Mouse (Mus musculus) kidney, postnatal 0 days (tissue): Measurements from ENCODE around the gene 2410004B18Rik. TPM values are rescaled to one million over a fixed set of nuclear protein-coding genes. Genes with fewer than 3 reads are reported as not detected.

Experiments used
- ATAC-seq: fragments of 200-750 bp; cut with Nextera tagmentation; replicated peaks from 2 replicates; pipeline ENCODE4 v1.8.0; 2017; ENCODE audit warnings: low read depth, moderate number of reproducible peaks, moderate TSS enrichment, moderate library complexity; ENCODE audit not compliant: low FRiP score
- DNase-seq: peaks from one replicate; pipeline ENCODE4 v3.0.0-alpha.2; 2016; ENCODE audit warnings: low spot score
- H3K27ac ChIP-seq: fragments of 300-500 bp; sonication (generic); 2 replicates; pipeline ENCODE4 v1.5.1; 2014; ENCODE audit warnings: mild to moderate bottlenecking
- H3K27me3 ChIP-seq: fragments of 300-500 bp; sonication (generic); 2 replicates; pipeline ENCODE4 v1.6.1; 2014; ENCODE audit warnings: low read length, mixed read lengths; ENCODE audit not compliant: insufficient read depth
- H3K36me3 ChIP-seq: fragments of 300-500 bp; sonication (generic); 2 replicates; pipeline ENCODE4 v1.6.1; 2014; ENCODE audit warnings: low read length, mixed read lengths; ENCODE audit not compliant: insufficient read depth
- H3K4me1 ChIP-seq: fragments of 300-500 bp; sonication (generic); replicated peaks from 2 replicates; pipeline ENCODE4 v1.6.1; 2014; ENCODE audit warnings: antibody characterized with exemption, low read length, mixed read lengths; ENCODE audit not compliant: insufficient read depth
- H3K4me2 ChIP-seq: fragments of 300-500 bp; sonication (generic); 2 replicates; pipeline ENCODE4 v1.6.1; 2014; ENCODE audit warnings: mild to moderate bottlenecking, low read length, moderate library complexity, mixed read lengths
- H3K4me3 ChIP-seq: fragments of 300-500 bp; sonication (generic); replicated peaks from 2 replicates; pipeline ENCODE4 v1.5.1; 2014; ENCODE audit warnings: low read depth, low read length
- H3K9ac ChIP-seq: fragments of 300-500 bp; sonication (generic); 2 replicates; pipeline ENCODE4 v1.6.1; 2014; ENCODE audit warnings: low read depth, low read length
- H3K9me3 ChIP-seq: fragments of 300-500 bp; sonication (generic); replicated peaks from 2 replicates; pipeline ENCODE4 v1.6.1; 2016; ENCODE audit warnings: low read length, inconsistent platforms, mixed read lengths
- CTCF ChIP-seq: IDR thresholded peaks from 2 replicates; pipeline ENCODE4 v1.5.1; 2016; ENCODE audit warnings: antibody characterized with exemption, low read depth, mild to moderate bottlenecking, moderate library complexity
- WGBS: fragments of 180-500 bp; shearing (Covaris S2); extraction: QIAGEN DNeasy Blood & Tissue Kit; methylation state at CpG from one replicate; pipeline ENCODE4 v1.1.7; 2014; 5-methylcytosine and 5-hydroxymethylcytosine counted together
- polyA plus RNA-seq: library from polyadenylated mRNA; unstranded; fragments of >200 nt; fragmentation: Nextera tagmentation; extraction: Ambion mirVana; gene quantifications from 2 replicates; pipeline ENCODE4 v1.2.1, GENCODE M21; 2015

The 2410004B18Rik gene
- polyA plus RNA-seq = 43.1 and 48.2 TPM in 2 replicates

DNA sequence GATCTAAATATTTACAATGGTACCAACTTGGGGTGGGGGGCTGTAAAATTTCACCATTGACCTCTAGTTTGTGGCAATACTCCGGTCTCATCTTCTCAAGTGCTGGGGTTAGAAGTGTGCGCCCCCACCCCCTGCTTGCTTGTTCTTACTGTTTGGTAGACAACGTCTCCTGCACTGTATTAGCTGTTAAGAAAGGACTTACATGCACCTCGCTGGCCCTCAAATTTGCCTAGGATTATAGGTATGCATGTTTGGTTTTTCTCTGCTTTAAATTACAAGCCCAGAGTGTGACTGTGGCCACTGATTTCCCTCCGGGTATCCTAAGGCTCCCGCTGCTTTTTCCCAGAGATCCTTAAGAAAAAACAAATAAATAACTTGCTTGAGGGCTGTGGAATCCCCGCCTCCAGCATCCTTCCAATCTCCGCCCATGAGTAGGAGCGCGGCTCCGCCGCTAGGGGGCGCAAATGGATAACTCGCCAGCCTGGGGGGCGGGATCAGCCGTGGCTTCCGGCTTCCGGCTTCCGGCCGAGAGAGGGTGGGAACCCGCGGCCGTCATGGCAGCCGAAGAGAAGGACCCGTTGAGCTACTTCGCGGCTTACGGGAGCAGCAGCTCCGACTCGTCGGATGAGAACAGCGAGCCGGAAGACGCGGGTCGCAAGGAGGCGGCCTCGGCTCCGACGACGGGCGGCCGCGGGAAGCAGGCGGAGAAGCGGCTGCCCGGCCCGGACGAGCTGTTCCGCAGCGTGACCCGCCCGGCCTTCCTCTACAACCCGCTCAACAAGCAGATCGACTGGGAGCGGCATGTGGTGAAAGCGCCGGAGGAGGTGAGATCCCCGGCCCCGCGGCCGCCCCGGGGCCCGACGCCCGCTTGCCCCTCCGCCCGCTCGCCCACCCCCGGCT lies at the start of gene 2410004B18Rik:
2410004B18Rik (plus strand) TSS at position 510 of the 900 bp plus-strand sequence.
- Histone ChIP-seq H3K4me3 (peak within 1 kb of the TSS; percentile 99), H3K27me3 (no peaks in the 10 kb centered on the region), H3K4me1 (peaks cover 16% of the 10 kb centered on the region; the same call in 1 of the 2 replicates), H3K9me3 (no peaks in the 10 kb centered on the region), H3K36me3 (peaks cover 12% of the 10 kb centered on the region; the same call in 1 of the 2 replicates), H3K9ac (peak within 1 kb of the TSS; percentile 92), H3K27ac (peak within 1 kb of the TSS; percentile 78), H3K4me2 (peak within 1 kb of the TSS; percentile 83)
- ATAC-seq (peak; percentile 92), DNase-seq (peak; percentile 96)
- WGBS = 2% methylated on average over 43 of the region's 70 CpGs
- peak; percentile 98 for TF ChIP-seq CTCF

DNA sequence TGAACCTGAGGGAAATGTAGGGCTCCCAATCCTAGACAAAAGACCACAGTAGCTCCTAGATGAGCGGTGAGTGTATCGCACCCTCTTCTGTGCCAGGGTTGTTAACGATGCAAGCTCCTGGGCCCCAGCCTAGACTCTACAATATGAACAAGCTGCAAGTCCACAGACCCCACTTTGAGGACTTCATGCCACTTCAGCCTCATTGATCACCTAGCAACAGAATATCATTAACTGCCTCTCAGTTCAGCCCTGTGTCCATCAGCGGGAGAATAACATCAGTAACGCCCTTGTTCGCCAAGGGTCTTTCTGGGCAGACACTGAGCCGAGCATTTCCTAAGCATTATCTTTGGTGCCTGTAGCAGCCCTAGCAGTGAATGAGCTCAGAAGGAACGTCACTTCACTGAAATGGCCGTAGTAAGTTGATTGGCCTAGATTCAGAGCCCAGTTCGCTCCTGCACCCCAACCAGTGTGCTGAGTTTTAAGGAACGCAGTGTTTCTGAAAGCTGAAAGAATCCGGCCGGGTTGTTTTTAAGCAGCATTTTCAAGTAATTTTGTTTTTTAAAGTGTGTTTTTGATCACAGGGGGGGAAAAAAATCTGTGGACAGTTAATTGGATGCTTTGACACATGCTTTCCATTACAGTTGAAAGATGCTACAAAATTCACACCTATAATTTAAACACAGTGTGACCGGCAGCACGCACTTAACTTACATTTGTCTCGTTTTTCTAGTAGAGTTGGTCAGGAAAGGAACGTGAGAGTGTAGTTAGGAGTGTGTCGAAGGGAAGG lies 47.3 kb upstream of the 2410004B18Rik start:
- no peak for DNase-seq

DNA sequence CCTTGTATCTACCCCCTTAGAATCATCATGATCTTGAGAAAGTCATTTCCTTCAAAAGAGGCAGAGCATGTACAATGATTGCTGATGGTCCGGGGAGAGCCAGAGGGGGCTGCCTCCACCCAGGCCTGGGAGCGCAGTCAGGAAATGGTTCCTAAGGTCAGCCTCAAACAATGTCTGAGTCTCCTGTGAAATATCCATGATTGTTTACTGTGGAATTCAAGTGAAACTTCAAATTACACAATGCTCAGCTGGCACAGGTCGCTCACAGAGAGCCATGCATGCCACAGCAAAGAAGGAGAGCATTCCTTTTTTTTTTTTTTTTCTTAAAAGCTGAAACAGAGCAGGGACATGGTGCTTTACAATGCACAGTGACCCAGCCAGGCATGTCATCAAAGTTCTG lies 45.4 kb upstream of the 2410004B18Rik start:
- H3K36me3 ChIP-seq = no peaks in the 10 kb centered on the region
- H3K9ac ChIP-seq = no peak overlapping the region
- H3K9me3 ChIP-seq = no peaks in the 10 kb centered on the region
- no peaks in the 10 kb centered on the region for H3K27me3 ChIP-seq
- no peak overlapping the region for H3K4me3 ChIP-seq
- no peaks in the 10 kb centered on the region for H3K4me1 ChIP-seq
- DNase-seq (no peak), ATAC-seq (no peak)
- H3K4me2 ChIP-seq = no peak overlapping the region
- WGBS = 72% methylated on average over 3 of the region's 3 CpGs
- no peak for TF ChIP-seq CTCF
- no peak overlapping the region for H3K27ac ChIP-seq

More for the DNA sequence above, 47.3 kb upstream of the 2410004B18Rik start:
- H3K27me3 ChIP-seq = no peaks in the 10 kb centered on the region
- H3K4me1 ChIP-seq = peaks cover 2% of the 10 kb centered on the region
- H3K9ac ChIP-seq = no peak overlapping the region
- H3K9me3 ChIP-seq = no peaks in the 10 kb centered on the region
- 87% methylated on average over 18 of the region's 18 CpGs for WGBS
- H3K27ac ChIP-seq = no peak overlapping the region
- H3K4me3 ChIP-seq = no peak overlapping the region
- no peak for ATAC-seq
- TF ChIP-seq CTCF = no peak
- no peaks in the 10 kb centered on the region for H3K36me3 ChIP-seq
- H3K4me2 ChIP-seq = no peak overlapping the region

DNA sequence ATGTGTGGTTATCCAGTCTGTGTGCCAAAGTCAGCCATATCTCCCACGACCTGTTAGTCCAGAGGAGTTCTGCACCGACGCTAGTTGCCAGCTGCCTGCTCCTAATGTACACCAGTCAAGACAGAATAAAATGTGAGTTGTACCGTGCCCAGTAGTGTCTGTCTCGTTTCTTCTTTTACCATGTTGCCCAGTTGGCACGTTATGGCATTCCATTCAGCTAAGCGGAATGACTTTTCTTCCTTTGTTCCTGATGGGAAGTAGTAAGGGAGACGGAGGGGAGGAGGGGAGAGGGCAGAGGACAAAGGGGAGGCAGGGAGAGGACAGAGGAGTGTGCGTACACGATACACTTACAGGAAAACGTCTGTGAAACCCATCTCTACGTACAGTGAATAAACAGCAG lies 43.7 kb upstream of the 2410004B18Rik start:
- no peaks in the 10 kb centered on the region for H3K4me1 ChIP-seq
- ATAC-seq (no peak), DNase-seq (no peak)
- WGBS = 54% methylated on average over 12 of the region's 12 CpGs
- H3K4me3 ChIP-seq = no peak overlapping the region
- TF ChIP-seq CTCF = no peak
- no peak overlapping the region for H3K27ac ChIP-seq
- no peak overlapping the region for H3K9ac ChIP-seq
- no peaks in the 10 kb centered on the region for H3K9me3 ChIP-seq
- H3K36me3 ChIP-seq = no peaks in the 10 kb centered on the region
- H3K4me2 ChIP-seq = no peak overlapping the region
- no peaks in the 10 kb centered on the region for H3K27me3 ChIP-seq

DNA sequence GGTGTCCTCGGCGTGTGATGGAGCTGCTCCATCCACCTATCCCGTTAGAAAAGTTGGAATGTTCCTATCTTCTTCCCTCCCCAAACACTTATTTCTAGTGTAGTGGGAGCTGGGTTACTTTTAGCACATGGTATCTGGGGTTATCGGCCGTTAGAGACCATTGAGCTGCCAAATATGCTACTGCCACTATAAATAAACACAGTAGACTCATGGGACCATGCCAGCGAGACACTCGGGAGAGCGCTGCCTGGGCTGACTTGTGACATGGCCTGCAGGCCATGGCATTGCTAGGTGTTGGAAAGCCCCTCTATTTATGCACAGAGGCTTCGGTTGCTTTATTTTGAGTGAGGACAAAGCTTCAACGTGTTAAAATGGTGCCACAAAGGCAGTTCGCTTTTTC lies 40.1 kb upstream of the 2410004B18Rik start:
- DNase-seq (no peak), ATAC-seq (no peak)
- Histone ChIP-seq H3K4me1 (0 out of 2 replicates have a peak, but pooled peaks cover 4% of the 10 kb centered on the region), H3K27ac (no peak overlapping the region), H3K9me3 (no peaks in the 10 kb centered on the region), H3K36me3 (no peaks in the 10 kb centered on the region), H3K4me3 (no peak overlapping the region), H3K27me3 (no peaks in the 10 kb centered on the region), H3K4me2 (no peak overlapping the region), H3K9ac (no peak overlapping the region)
- no peak for TF ChIP-seq CTCF
- WGBS = 70% methylated on average over 11 of the region's 11 CpGs

DNA sequence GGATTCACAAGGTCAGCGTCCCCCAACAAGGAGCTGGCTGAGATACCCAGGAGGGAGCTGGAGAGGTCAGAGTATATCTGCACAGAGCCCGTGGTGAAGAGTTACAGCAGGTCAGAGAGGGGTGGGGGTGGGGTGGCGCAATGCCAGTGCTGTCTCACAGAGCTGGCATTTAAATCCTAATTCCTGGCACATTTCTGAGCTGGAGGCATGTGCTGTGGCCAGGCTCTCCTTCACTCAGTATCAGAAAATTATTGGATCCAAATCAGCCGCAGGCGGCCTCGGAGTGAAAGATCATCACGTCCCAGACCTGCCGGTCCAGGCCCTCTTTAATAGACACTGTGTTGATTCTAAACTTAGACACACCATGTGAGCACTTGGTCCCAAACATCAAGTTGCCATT lies 38.0 kb upstream of the 2410004B18Rik start:
- H3K4me2 ChIP-seq = no peak overlapping the region
- H3K36me3 ChIP-seq = no peaks in the 10 kb centered on the region
- H3K9me3 ChIP-seq = no peaks in the 10 kb centered on the region
- 80% methylated on average over 8 of the region's 8 CpGs for WGBS
- TF ChIP-seq CTCF = no peak
- H3K4me3 ChIP-seq = no peak overlapping the region
- 0 out of 2 replicates have a peak, but pooled peaks cover 4% of the 10 kb centered on the region for H3K4me1 ChIP-seq
- ATAC-seq (no peak), DNase-seq (no peak)
- H3K9ac ChIP-seq = no peak overlapping the region
- no peaks in the 10 kb centered on the region for H3K27me3 ChIP-seq
- H3K27ac ChIP-seq = no peak overlapping the region
